Mouse (Mus musculus): ENCODE data around the gene Gm5150. TPM values are rescaled to one million over a fixed set of nuclear protein-coding genes. Genes with fewer than 3 reads are reported as not detected.
"Not testable (repeated sequence)": the region's sequence is repeated elsewhere in the genome, so short reads cannot be mapped to it uniquely, and the experiment has no call there.

Gm5150 gene
- polyA plus RNA-seq (2012; ENCODE audit: insufficient read depth, insufficient read length, missing spikeins), result not detected in 2 replicates

- no peaks in the 10 kb centered on the region for H3K4me1 ChIP-seq (ENCODE audit: control insufficient read depth, insufficient read depth, insufficient read length, low read length)
- no peak within 1 kb of the TSS for H3K27ac ChIP-seq (replicated peaks; ENCODE audit: low read depth, low read length)
- H3K4me3 ChIP-seq (ENCODE audit: insufficient read depth, low read depth, low read length), result no peak within 1 kb of the TSS
Observed at GRCm38 (mm10) chr3:16006215-16006614, at the start of gene Gm5150. Gm5150 (minus strand) TSS chr3:16006437.

DNA sequence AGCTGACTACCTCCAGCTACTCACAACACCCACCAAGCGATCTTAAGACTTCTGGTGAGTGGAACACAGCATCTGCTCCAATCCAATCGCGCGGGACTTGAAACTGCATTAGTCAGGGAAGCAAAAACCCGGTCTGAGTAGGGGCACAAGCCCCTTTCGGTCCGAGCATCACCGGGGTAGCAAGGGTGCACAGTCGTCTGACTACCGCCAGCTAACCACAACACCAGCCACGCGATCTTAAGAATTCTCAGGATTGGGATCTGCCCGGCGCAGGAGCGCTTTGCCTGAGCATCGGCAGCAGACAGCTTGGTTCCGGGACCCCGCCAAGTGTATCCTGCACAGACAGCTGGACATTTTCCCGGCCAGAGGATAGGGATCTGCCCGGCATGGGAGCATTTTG lies 45.5 kb upstream of the Gm5150 start:
- H3K27ac ChIP-seq (replicated peaks; ENCODE audit: low read depth, low read length); H3K4me1 ChIP-seq (ENCODE audit: control insufficient read depth, insufficient read depth, insufficient read length, low read length); H3K4me3 ChIP-seq (ENCODE audit: insufficient read depth, low read depth, low read length): not testable (repeated sequence)

GRCm38 (mm10) chr3:16047288-16047687 lies 41.1 kb upstream of the Gm5150 start:
- no peak overlapping the region for H3K27ac ChIP-seq (replicated peaks; ENCODE audit: low read depth, low read length)
- no peak overlapping the region for H3K4me3 ChIP-seq (ENCODE audit: insufficient read depth, low read depth, low read length)
- no peaks in the 10 kb centered on the region for H3K4me1 ChIP-seq (ENCODE audit: control insufficient read depth, insufficient read depth, insufficient read length, low read length)

GRCm38 (mm10) chr3:16043315-16043714 lies 37.1 kb upstream of the Gm5150 start:
- Histone ChIP-seq H3K27ac (replicated peaks; ENCODE audit: low read depth, low read length) (no peak overlapping the region), H3K4me3 (ENCODE audit: insufficient read depth, low read depth, low read length) (no peak overlapping the region), H3K4me1 (ENCODE audit: control insufficient read depth, insufficient read depth, insufficient read length, low read length) (no peaks in the 10 kb centered on the region)

DNA sequence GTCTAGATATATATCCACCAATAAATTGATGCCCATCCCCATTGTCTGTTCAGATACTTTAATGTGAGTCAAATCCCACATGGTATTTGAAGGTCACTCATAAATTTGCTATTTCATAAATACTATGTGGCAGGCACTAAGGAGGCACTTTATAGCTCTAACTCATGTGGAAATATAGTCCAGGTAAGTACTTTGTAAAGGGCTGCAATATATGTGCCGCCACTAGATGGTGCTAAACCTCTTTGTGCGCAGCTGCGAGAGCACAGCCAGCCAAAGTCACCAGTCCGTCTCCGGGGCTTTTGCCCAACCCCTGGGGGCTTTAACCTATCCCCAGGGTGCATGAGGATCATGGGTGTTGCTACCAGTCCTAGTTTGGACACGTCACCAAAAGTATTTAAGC lies 18.8 kb upstream of the Gm5150 start:
- not testable (repeated sequence) for H3K4me3 ChIP-seq (ENCODE audit: insufficient read depth, low read depth, low read length); H3K27ac ChIP-seq (replicated peaks; ENCODE audit: low read depth, low read length); H3K4me1 ChIP-seq (ENCODE audit: control insufficient read depth, insufficient read depth, insufficient read length, low read length)

- no peak overlapping the region for H3K27ac ChIP-seq (replicated peaks; ENCODE audit: low read depth, low read length)
- no peaks in the 10 kb centered on the region for H3K4me1 ChIP-seq (ENCODE audit: control insufficient read depth, insufficient read depth, insufficient read length, low read length)
- no peak overlapping the region for H3K4me3 ChIP-seq (ENCODE audit: insufficient read depth, low read depth, low read length)
Observed at GRCm38 (mm10) chr3:16022214-16022613, 16.0 kb upstream of the Gm5150 start.

GRCm38 (mm10) chr3:16014456-16014855 lies 8.2 kb upstream of the Gm5150 start:
- H3K4me3 ChIP-seq (ENCODE audit: insufficient read depth, low read depth, low read length); H3K27ac ChIP-seq (replicated peaks; ENCODE audit: low read depth, low read length); H3K4me1 ChIP-seq (ENCODE audit: control insufficient read depth, insufficient read depth, insufficient read length, low read length): not testable (repeated sequence)

DNA sequence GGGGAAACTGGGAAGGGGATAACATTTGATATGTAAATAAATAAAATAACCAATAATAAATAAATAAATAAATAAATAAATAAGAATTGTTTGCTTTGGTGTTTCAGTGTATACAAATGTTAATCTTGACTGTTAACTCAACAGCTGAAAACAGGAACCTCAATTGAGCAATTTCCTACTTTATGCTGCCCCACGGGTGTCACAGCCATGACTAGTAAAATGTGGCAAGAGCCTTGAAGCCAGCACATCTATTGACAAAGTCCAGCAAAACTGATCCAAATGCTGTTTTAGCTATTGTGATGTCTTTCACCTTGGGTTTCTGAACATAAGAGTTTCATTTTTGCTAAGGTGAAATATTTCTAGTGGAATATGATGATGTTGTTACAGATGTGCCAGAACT lies 1.6 kb upstream of the Gm5150 start:
- H3K27ac ChIP-seq (replicated peaks; ENCODE audit: low read depth, low read length), result no peak overlapping the region
- H3K4me1 ChIP-seq (ENCODE audit: control insufficient read depth, insufficient read depth, insufficient read length, low read length), result no peaks in the 10 kb centered on the region
- H3K4me3 ChIP-seq (ENCODE audit: insufficient read depth, low read depth, low read length), result no peak overlapping the region

- Histone ChIP-seq H3K4me1 (ENCODE audit: control insufficient read depth, insufficient read depth, insufficient read length, low read length) (no peaks in the 10 kb centered on the region), H3K27ac (replicated peaks; ENCODE audit: low read depth, low read length) (no peak overlapping the region), H3K4me3 (ENCODE audit: insufficient read depth, low read depth, low read length) (no peak overlapping the region)
Observed at GRCm38 (mm10) chr3:16003890-16004633, 2.2 kb downstream of the Gm5150 start.

GRCm38 (mm10) chr3:15999479-15999878 lies 6.8 kb downstream of the Gm5150 start:
- not testable (repeated sequence) for H3K4me1 ChIP-seq (ENCODE audit: control insufficient read depth, insufficient read depth, insufficient read length, low read length); H3K27ac ChIP-seq (replicated peaks; ENCODE audit: low read depth, low read length); H3K4me3 ChIP-seq (ENCODE audit: insufficient read depth, low read depth, low read length)

DNA sequence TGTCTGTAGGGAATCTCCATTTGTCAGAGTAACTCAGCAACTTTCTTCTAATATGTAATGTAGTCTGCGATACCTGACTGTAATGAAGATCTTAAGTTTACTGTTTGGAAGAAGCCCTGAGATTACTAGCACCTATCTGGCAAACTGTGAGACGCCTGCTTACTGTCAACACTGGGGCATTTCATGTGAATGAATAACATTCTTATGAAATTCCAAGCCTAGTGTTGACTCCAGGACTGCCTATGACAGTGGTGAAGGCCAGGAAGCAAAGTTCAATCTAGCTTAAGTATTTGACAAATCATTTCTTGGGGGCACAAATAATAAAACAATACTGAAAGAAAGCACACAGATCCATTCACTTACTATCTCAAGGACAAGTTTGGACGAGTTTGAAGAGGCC lies 24.0 kb downstream of the Gm5150 start:
- Histone ChIP-seq H3K4me1 (ENCODE audit: control insufficient read depth, insufficient read depth, insufficient read length, low read length) (no peaks in the 10 kb centered on the region), H3K27ac (replicated peaks; ENCODE audit: low read depth, low read length) (no peak overlapping the region), H3K4me3 (ENCODE audit: insufficient read depth, low read depth, low read length) (no peak overlapping the region)

DNA sequence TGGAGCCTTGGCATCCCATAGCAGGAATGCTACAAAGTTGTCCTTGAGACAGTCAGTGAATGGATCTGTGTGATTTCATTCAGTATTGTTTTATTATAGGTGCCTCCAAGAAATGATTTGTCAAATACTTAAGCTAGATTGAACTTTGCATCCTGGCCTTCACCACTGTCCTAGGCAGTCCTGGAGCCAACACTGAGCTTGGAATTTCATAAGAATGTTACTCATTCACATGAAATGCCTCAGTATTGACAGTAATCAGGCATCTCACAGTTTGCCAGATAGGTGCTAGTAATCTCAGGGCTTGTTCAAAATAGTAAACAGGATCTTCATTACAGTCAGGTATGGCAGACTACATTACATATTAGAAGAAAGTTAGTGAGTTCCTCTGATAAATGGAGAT lies 49.3 kb downstream of the Gm5150 start:
- no peak overlapping the region for H3K27ac ChIP-seq (replicated peaks; ENCODE audit: low read depth, low read length)
- no peaks in the 10 kb centered on the region for H3K4me1 ChIP-seq (ENCODE audit: control insufficient read depth, insufficient read depth, insufficient read length, low read length)
- no peak overlapping the region for H3K4me3 ChIP-seq (ENCODE audit: insufficient read depth, low read depth, low read length)

Other genes starting within 250 kb of the Gm5150 start
- gene Sirpb1c, start 157.9 kb downstream of the Gm5150 start, polyA plus RNA-seq (2012; ENCODE audit: insufficient read depth, insufficient read length, missing spikeins), result not detected in 2 replicates

All from brown adipose tissue, adult 24 weeks (tissue).